Mouse (Mus musculus) kidney, postnatal 14 days (tissue): ENCODE results near the gene Spp1.

ENCODE experiments used
- DNase-seq: peaks from one replicate; pipeline ENCODE4 v3.0.0; 2022; ENCODE audit warnings: mixed read lengths

Gene Spp1

GRCm38 (mm10) chr5:104434835-104435301 is at the start of gene Spp1:
Gene Spp1 (plus strand): TSS chr5:104435118.
- peak; percentile 67 for DNase-seq

DNA sequence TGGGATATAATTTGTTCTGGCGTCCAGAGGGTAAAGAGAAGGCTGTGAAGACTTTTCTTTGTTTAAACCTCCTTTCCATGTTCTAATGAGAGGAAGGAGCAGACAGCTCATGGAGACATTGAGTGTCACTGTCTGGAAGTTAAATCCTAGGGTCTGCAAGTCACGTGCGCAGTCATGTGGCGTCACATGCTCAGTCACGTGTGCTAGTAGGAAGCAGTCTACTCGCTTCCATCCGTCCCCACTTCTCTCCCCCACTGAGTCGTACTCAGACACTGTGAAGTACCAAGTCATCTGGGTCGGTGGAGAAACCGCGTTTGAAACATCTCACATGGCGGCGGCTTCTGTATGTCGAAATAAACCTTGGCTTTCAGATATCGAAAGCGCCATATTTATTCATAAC is 49.4 kb upstream of the Spp1 start:
- DNase-seq, result no peak

DNA sequence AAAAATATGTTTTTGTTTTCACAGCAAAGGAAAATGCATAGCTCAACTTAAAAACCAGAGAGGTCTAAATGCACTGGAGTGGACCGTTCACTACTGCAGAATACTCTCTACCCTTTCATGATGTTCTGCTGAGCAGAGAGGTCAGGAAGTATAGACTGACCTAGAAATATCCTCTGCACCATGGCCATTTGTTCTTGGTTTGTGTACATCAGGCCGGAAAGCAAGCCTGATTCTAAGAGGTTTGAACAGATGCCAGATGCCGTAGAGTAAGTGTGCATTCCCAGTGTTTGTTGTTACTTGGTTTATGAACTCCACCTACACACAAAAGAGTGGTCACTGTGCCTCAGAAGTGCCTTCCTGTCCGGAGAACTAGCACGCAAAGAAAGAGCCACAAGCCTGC is 48.0 kb upstream of the Spp1 start:
- DNase-seq, result no peak

GRCm38 (mm10) chr5:104390962-104391361 is 44.0 kb upstream of the Spp1 start:
- no peak for DNase-seq

GRCm38 (mm10) chr5:104392784-104393183 is 42.1 kb upstream of the Spp1 start:
- DNase-seq, result no peak

- DNase-seq, result no peak
Observed at GRCm38 (mm10) chr5:104396286-104396685, 38.6 kb upstream of the Spp1 start.

GRCm38 (mm10) chr5:104398001-104398400 is 36.9 kb upstream of the Spp1 start:
- DNase-seq, result no peak

GRCm38 (mm10) chr5:104399291-104399950 is 35.5 kb upstream of the Spp1 start:
- peak; percentile 48 for DNase-seq

DNA sequence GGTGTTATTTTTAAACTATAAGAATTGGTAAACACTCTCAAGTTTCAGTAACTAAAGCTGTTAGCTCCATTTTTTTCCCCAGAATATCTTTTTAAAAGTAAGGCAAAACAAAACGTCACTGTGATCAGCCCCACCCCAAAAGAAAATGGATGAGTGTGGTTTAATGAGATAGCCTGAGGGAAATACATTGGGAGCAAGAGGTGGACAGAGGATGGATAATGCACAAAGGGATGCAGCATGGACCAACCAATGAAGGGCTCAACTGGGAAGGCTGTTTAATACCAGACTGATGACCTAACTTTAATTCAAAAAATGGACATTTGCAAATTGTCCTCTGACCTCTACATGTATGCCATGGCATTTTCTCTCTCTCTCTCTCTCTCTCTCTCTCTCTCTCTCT is 34.9 kb upstream of the Spp1 start:
- no peak for DNase-seq

DNA sequence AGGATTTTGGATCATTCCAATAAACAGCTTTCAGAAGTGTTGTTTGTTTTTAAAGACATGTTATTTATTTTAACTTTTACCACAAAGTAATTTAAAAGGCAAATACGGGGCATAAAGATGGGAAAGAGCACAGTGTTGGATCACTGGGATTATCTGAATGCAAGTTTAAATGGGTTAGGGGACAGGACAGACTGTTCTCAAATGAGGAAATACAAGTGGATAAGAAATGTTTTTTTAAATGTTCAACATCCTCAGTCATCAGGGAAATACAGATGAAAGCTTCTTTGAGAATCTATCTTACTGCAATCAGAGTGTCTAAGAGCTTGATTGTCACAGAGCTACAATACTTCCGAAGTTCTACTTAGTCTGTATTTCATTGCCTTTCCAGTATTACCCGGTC is 32.3 kb upstream of the Spp1 start:
- no peak for DNase-seq

DNA sequence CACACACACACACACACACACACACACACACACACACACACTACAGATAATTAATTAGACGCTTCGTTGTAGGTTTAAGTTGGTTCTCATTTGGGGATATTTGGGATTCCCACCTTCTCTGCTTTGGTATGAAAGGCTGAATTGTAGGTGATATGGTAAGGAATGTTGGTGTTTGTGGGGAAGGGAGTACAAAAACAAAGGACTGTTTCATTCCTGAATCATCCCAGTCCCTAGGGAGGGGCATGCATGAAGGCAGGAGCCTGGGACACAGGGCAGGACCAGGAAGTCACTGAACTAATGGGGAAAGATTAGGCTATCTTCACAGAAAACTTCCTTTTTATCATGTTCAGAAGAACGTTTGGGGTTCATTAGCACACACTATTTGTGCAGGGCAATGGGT is 31.6 kb upstream of the Spp1 start:
- no peak for DNase-seq

DNA sequence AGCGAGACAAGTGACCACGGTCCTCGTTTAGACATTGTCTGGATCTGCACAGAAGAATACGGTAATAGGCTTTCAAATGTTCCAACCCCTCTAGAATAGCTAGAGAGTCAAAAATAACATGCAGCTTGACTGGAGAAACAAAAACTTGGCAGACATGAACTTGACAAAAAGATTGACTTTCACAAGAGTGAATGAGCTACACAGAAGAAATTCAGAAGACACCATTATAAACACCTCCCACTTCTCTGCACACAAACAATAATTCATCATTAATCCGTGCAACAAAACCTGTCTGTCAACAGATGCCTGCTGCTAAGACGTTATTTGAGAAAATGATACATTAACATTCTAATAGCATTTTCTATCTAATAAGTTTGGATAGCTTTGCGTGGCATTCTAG is 30.4 kb upstream of the Spp1 start:
- no peak for DNase-seq

DNA sequence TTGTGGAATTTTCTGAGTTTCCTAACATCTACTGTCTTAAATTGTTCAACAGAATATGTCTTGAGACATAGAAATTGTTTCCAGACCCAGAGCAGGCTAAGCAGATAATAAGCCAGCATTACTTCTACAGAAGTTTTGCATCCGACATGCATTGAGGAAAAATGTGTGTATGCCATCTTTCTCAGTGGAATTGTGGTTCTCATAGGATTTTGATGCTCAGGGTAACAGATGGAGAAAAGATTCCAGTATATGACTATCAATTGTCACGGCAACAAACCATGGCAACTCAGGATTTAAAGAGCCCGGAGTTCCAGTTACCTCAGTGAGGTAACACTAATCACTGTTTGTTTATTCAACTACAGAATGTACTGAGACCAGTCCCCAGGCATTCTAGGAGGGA is 29.9 kb upstream of the Spp1 start:
- DNase-seq, result no peak

GRCm38 (mm10) chr5:104406756-104407155 is 28.2 kb upstream of the Spp1 start:
- peak; percentile 22 for DNase-seq

DNA sequence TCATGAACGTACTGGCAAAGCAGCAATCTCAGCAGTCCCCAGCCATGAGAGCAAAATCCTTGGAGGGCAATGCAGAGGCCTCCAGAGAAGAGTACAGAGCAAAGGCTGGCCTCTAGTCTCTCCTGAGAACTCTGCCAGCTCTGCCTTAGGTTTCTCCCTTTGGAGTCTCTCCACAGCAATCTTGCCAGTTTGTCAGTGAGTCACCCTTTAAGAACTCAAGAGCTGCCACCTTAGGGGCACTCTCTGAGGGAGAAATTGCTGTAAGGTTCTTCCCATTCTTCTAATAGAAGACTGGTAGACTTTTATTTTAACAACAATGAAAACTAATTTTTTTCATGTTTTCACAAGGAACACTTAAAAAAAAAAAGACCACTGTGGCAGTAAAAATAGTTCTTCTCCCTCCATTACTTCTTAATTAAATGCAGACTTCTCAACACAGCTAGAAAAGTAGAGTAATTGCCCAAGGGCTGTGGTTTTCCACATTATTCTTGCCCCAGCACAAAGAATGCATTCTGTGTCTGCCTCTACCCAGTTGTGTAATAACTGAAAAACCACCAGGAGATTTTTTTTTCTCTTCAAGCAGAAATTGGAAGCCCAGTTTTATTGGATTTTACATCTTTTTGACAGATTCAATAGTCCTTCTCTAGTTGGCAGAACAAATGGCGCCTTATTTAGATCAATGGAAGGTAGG is 27.2 kb upstream of the Spp1 start:
- peak; percentile 14 for DNase-seq

- DNase-seq, result no peak
Observed at GRCm38 (mm10) chr5:104408549-104408948, 26.4 kb upstream of the Spp1 start.

GRCm38 (mm10) chr5:104415999-104416398 is 18.9 kb upstream of the Spp1 start:
- DNase-seq, result no peak

DNA sequence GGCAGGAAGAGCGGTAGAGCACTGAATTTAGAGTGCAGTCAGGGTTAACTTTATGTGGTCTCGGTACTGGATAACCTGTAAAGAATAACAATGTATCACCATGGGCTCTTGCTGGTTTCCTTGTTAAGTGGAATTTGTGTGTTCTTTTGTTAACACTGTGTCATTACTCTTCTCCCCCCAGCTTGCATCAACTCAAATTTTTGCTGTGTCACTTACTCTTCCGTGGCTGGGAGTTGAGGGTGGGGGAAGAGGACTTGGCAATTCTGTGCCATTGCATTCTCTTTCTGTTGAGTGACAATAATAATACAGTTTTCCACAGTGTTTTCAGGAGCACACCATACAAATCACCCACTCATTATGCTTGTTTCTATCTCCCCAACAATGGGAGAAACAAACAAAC is 17.9 kb upstream of the Spp1 start:
- DNase-seq, result no peak

DNA sequence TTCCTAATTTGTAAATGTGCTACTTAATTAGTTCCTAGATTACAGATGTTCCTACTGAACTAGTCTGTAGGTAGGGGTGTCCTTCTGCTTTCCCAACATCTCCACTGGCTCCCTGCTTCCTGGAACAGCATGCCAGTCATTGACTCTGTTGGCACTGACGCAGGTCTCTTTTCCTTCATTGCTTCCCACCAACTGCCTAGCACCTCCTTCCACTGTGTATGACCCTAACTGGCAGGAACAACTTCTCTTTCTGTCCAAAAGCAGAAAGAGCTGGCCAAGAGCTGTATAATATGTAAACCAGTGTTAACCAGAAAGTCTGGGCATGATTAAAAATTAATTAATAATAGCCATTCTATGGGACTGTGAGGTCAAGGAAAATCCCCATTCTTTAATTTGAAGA is 17.2 kb upstream of the Spp1 start:
- DNase-seq, result peak; percentile 77

GRCm38 (mm10) chr5:104422039-104422438 is 12.9 kb upstream of the Spp1 start:
- DNase-seq, result no peak

DNA sequence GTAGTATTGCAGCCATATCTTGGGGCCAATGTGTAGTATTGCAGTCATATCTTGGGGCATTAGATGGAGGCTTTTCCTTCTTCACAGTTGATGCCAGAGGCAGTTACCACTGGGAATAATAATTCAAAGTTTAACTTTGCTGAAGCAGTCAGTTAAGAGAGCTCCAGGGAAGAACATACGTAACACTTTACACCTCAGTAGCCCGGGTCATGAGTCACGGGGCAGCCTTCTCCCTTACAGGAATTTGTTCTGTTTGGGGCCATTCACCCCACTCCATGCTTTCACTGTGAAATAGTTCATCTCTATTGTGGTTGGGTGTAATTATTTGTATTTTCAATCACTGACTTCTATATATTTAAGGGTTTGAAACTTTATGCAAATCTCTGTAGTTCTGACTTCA is 11.1 kb upstream of the Spp1 start:
- peak; percentile 57 for DNase-seq

DNA sequence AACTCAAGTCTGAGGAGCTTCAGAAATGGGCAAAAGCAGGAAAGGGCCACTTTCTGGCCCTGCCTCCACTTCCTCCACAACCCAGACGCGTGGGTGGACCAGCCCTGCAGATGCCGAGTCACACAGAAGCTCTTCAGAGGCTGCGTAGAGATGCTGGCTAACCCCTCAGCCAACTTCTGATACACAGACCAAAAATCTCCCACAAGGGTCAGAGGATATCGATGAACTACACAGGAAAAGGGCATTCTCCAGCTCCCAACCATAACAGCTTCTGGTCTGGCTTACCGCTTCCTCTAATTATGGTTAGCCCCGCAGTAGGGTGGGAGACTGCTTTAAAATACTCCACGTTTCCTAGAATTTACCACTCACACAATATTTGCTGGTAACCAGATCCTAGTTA is 9.0 kb upstream of the Spp1 start:
- no peak for DNase-seq

DNA sequence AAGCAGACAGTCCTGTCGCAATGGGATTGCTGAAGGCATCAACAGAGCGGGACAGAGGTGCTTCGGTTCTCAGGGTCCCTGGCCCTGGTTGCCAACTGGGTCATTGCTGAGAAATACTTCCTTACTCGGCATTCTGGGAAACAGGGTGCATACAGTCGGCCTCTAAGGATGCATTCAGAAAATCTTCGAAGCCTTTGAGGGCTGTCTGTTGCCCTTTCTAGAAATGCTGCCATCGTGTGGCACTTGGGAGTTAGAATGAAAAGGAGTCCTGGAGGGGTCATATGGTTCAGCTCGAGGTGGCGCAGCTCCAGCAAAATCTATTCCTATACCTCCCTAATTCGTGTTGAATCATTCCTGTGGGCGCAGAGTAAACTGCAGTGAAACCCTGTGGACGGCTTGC is 2.0 kb upstream of the Spp1 start:
- peak; percentile 68 for DNase-seq

- DNase-seq, result peak; percentile 12
Observed at GRCm38 (mm10) chr5:104433968-104434565, 851 bp upstream of the Spp1 start.
